Mouse (Mus musculus) small intestine, adult 2 months (tissue): Measurements from ENCODE around the gene Gm12569. TPM values are rescaled to one million over a fixed set of nuclear protein-coding genes. Genes with fewer than 3 reads are reported as not detected.

Source experiments
- H3K27ac ChIP-seq: fragments of 200-500 bp; 2 replicates; pipeline ENCODE4 v1.5.1; 2012; ENCODE audit warnings: low read depth, low read length, control low read depth, inconsistent platforms; ENCODE audit not compliant: insufficient read depth
- H3K27me3 ChIP-seq: fragments of 200-500 bp; 2 replicates; pipeline ENCODE4 v1.6.1; 2012; ENCODE audit warnings: mild to moderate bottlenecking, moderate library complexity, low read length, inconsistent platforms; ENCODE audit not compliant: control insufficient read depth, insufficient read depth
- H3K36me3 ChIP-seq: fragments of 200-500 bp; 2 replicates; pipeline ENCODE4 v1.6.1; 2012; ENCODE audit warnings: mild to moderate bottlenecking, low read length, control low read depth, inconsistent platforms; ENCODE audit not compliant: control insufficient read depth, insufficient read depth
- H3K4me1 ChIP-seq: fragments of 200-500 bp; 2 replicates; pipeline ENCODE4 v1.6.1; 2012; ENCODE audit warnings: low read length, inconsistent platforms, mixed read lengths; ENCODE audit not compliant: control insufficient read depth, insufficient read depth, insufficient read length
- H3K4me3 ChIP-seq: fragments of 200-500 bp; 2 replicates; pipeline ENCODE4 v1.5.1; 2012; ENCODE audit warnings: low read depth, mild to moderate bottlenecking, control low read depth, inconsistent platforms, low read length, moderate library complexity
- CTCF ChIP-seq: fragments of 200-500 bp; IDR thresholded peaks from 2 replicates; pipeline ENCODE4 v1.5.1; 2012; ENCODE audit warnings: low read depth, mild to moderate bottlenecking, control low read depth, inconsistent platforms, low read length, moderate library complexity, mixed read lengths; ENCODE audit not compliant: insufficient replicate concordance, insufficient read length; ENCODE audit errors: extremely low read depth
- POLR2A ChIP-seq: fragments of 200-500 bp; IDR thresholded peaks from 2 replicates; pipeline ENCODE4 v1.6.1; 2012; ENCODE audit warnings: low read depth, mild to moderate bottlenecking, control low read depth, inconsistent platforms, low read length, moderate library complexity
- WGBS: fragments of 180-500 bp; shearing (Covaris S2); methylation state at CpG from one replicate; pipeline ENCODE4 v1.1.7; 2018; 5-methylcytosine and 5-hydroxymethylcytosine counted together
- polyA plus RNA-seq: library from polyadenylated mRNA; depleted of rRNA; stranded (reverse); fragments of >200 nt; gene quantifications from 2 replicates; pipeline ENCODE4 v1.2.3, GENCODE M21; 2012; rRNA removed

The Gm12569 gene
- polyA plus RNA-seq, 1 experiment = not detected

DNA sequence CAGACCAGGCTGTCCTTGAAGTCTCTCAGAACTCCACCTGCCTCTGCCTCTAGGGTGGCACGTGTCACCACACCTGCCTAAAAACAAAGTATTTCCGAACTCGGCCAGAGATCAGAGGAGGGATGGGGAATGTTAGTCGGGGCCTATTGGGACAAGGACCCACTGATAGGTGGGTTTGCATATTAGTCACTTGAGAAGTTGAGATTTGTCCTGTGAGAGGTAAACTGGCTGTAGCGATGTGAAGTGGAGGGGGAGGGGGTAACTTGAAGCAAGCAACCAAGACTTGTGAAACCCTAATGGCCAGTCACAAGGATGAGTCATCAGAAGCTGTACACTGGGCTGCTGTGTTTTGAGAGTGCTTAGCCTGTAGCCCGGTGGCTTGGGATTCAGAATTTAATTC is 44.1 kb downstream of the Gm12569 start:
- Histone ChIP-seq H3K36me3 (peaks cover 6% of the 10 kb centered on the region), H3K4me1 (0 out of 2 replicates have a peak, but pooled peaks cover 2% of the 10 kb centered on the region), H3K27me3 (no peaks in the 10 kb centered on the region), H3K4me3 (peak overlapping the region; percentile 46), H3K27ac (peak overlapping the region; percentile 1; the same call in 1 of the 2 replicates)
- WGBS = 3% methylated on average over 6 of the region's 6 CpGs
- TF ChIP-seq CTCF (no peak), POLR2A (no peak)

DNA sequence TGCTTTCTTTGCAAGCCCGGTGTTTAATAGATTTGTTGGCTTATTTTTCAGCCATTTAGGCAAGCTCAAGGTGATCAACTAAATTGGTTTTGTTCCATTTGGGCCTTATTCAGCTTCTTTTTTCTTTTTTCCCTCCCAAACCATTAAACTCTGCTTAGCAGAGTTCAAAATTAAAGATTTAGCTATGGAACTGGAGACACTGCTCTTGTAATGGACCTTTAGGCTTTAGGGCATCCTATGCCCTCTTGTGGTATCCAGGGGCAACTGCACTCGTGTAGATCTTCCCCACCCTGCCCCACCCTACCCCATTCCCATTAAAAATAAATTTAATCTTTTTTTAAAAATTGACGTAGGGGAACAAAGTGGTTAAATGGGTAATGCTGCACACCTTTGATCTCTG is 45.1 kb downstream of the Gm12569 start:
- Histone ChIP-seq H3K36me3 (peaks cover 10% of the 10 kb centered on the region), H3K4me3 (no peak overlapping the region)
- WGBS = 28% methylated on average over 3 of the region's 3 CpGs

DNA sequence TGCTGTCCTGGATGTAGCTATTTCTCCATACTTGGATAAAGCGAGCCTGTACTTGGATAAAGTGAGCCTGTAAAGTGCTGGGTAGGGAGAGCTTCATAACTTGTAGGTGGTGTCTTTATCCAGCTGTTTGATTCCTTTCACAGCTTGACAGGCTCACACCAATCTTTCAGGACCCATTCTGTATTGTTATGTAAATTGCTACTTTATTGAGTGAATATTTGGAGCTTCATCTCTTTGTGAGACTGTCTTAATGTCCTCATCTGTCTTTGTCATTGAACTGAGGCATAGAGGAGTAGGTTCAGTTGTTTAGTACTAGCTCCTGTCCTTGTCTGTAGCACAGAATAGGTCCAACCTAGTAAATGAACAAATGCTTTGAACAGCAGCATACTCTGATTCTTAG is 54.1 kb downstream of the Gm12569 start:
- H3K36me3 ChIP-seq = peaks cover 67% of the 10 kb centered on the region
- 89% methylated on average over 1 of the region's 1 CpGs for WGBS
- TF ChIP-seq CTCF (no peak), POLR2A (no peak)
- H3K4me3 ChIP-seq = no peak overlapping the region
- H3K27ac ChIP-seq = no peak overlapping the region
- H3K27me3 ChIP-seq = no peaks in the 10 kb centered on the region
- no peaks in the 10 kb centered on the region for H3K4me1 ChIP-seq

More for the DNA sequence above, 45.1 kb downstream of the Gm12569 start:
- Histone ChIP-seq H3K27ac (no peak overlapping the region), H3K27me3 (no peaks in the 10 kb centered on the region), H3K4me1 (0 out of 2 replicates have a peak, but pooled peaks cover 2% of the 10 kb centered on the region)
- peak; percentile 70; the same call in 1 of the 2 replicates for TF ChIP-seq CTCF
- no peak for TF ChIP-seq POLR2A

Other genes with a start within 250 kb of the Gm12569 start
- not detected in 2 replicates for gene Olfr1377, start 238.5 kb upstream of the Gm12569 start, polyA plus RNA-seq
- gene Olfr51, start 216.9 kb upstream of the Gm12569 start, polyA plus RNA-seq = not detected in 2 replicates
- not detected in 2 replicates for gene Olfr54, start 206.2 kb upstream of the Gm12569 start, polyA plus RNA-seq
- not detected in 2 replicates for gene Olfr1375, start 172.4 kb upstream of the Gm12569 start, polyA plus RNA-seq
- 0.09 and 0.10 TPM in 2 replicates for gene Zfp354a, start 161.2 kb upstream of the Gm12569 start, polyA plus RNA-seq
- 8.0 and 14.3 TPM in 2 replicates for gene Clk4, start 41.3 kb downstream of the Gm12569 start, polyA plus RNA-seq
- 0.18 and 0.23 TPM in 2 replicates for gene BC049762, start 42.6 kb downstream of the Gm12569 start, polyA plus RNA-seq
- gene Col23a1, start 69.4 kb downstream of the Gm12569 start, polyA plus RNA-seq = 1.6 and 4.4 TPM in 2 replicates